Mouse (Mus musculus): ENCODE data around the gene Chad. TPM values are rescaled to one million over a fixed set of nuclear protein-coding genes. Genes with fewer than 3 reads are reported as not detected.
A peak's percentile ranks its signal among the peaks of the same experiment; 100 is the strongest.

Chad gene
- polyA plus RNA-seq, 1 experiment from 2014 or later: 80.8 TPM

GRCm38 (mm10) chr11:94538733-94539292 is 26.0 kb upstream of the Chad start:
- no peak overlapping the region for H3K4me3 ChIP-seq (ENCODE audit: low read depth, low read length)
- H3K4me2 ChIP-seq (replicated peaks; ENCODE audit: low read depth): no peak overlapping the region
- no peaks in the 10 kb centered on the region for H3K27me3 ChIP-seq (ENCODE audit: control insufficient read depth, insufficient read depth, low read length)
- ATAC-seq (ENCODE audit: low FRiP score, low TSS enrichment) (peak; percentile 90), DNase-seq (ENCODE audit: low spot score) (peak; percentile 80)
- no peak overlapping the region for H3K9ac ChIP-seq (ENCODE audit: low read length)
- H3K4me1 ChIP-seq (replicated peaks; ENCODE audit: control insufficient read depth, insufficient read depth): no peaks in the 10 kb centered on the region
- 44% methylated on average over 8 of the region's 8 CpGs for WGBS
- TF ChIP-seq CTCF (IDR thresholded peaks at IDR 0.05; ENCODE audit: low read depth): no peak
- peak; percentile 15 for TF ChIP-seq EP300 (optimal IDR thresholded peaks at IDR 0.05)
- H3K27ac ChIP-seq (replicated peaks): peak overlapping the region; percentile 79
- H3K9me3 ChIP-seq (ENCODE audit: control insufficient read depth, low read length): no peaks in the 10 kb centered on the region
- no peaks in the 10 kb centered on the region for H3K36me3 ChIP-seq (ENCODE audit: control insufficient read depth, insufficient read depth, low read length)

GRCm38 (mm10) chr11:94539761-94540160 is 25.1 kb upstream of the Chad start:
- no peak for DNase-seq (ENCODE audit: low spot score)
- Histone ChIP-seq H3K4me3 (ENCODE audit: low read depth, low read length) (no peak overlapping the region), H3K4me1 (replicated peaks; ENCODE audit: control insufficient read depth, insufficient read depth) (no peaks in the 10 kb centered on the region), H3K27ac (replicated peaks) (no peak overlapping the region), H3K4me2 (replicated peaks; ENCODE audit: low read depth) (no peak overlapping the region), H3K9me3 (ENCODE audit: control insufficient read depth, low read length) (no peaks in the 10 kb centered on the region), H3K9ac (ENCODE audit: low read length) (no peak overlapping the region), H3K36me3 (ENCODE audit: control insufficient read depth, insufficient read depth, low read length) (no peaks in the 10 kb centered on the region), H3K27me3 (ENCODE audit: control insufficient read depth, insufficient read depth, low read length) (no peaks in the 10 kb centered on the region)
- WGBS: 67% methylated on average over 7 of the region's 7 CpGs
- TF ChIP-seq EP300 (optimal IDR thresholded peaks at IDR 0.05) (no peak), CTCF (IDR thresholded peaks at IDR 0.05; ENCODE audit: low read depth) (no peak)
- ATAC-seq (ENCODE audit: low FRiP score, low TSS enrichment): no peak

- H3K27me3 ChIP-seq (ENCODE audit: control insufficient read depth, insufficient read depth, low read length): no peaks in the 10 kb centered on the region
- ATAC-seq (ENCODE audit: low FRiP score, low TSS enrichment) (no peak), DNase-seq (ENCODE audit: low spot score) (no peak)
- H3K4me1 ChIP-seq (replicated peaks; ENCODE audit: control insufficient read depth, insufficient read depth): no peaks in the 10 kb centered on the region
- WGBS: 93% methylated on average over 4 of the region's 4 CpGs
- no peak overlapping the region for H3K27ac ChIP-seq (replicated peaks)
- no peaks in the 10 kb centered on the region for H3K9me3 ChIP-seq (ENCODE audit: control insufficient read depth, low read length)
- TF ChIP-seq EP300 (optimal IDR thresholded peaks at IDR 0.05) (no peak), CTCF (IDR thresholded peaks at IDR 0.05; ENCODE audit: low read depth) (no peak)
- H3K9ac ChIP-seq (ENCODE audit: low read length): no peak overlapping the region
- H3K36me3 ChIP-seq (ENCODE audit: control insufficient read depth, insufficient read depth, low read length): no peaks in the 10 kb centered on the region
- H3K4me2 ChIP-seq (replicated peaks; ENCODE audit: low read depth): no peak overlapping the region
- no peak overlapping the region for H3K4me3 ChIP-seq (ENCODE audit: low read depth, low read length)
Measured at GRCm38 (mm10) chr11:94542400-94542799, 22.4 kb upstream of the Chad start.

- WGBS: 91% methylated on average over 12 of the region's 12 CpGs
- no peak for TF ChIP-seq EP300 (optimal IDR thresholded peaks at IDR 0.05)
- H3K27me3 ChIP-seq (ENCODE audit: control insufficient read depth, insufficient read depth, low read length): no peaks in the 10 kb centered on the region
- H3K4me1 ChIP-seq (replicated peaks; ENCODE audit: control insufficient read depth, insufficient read depth): peaks cover 4% of the 10 kb centered on the region; the same call in 1 of the 2 replicates
- H3K9ac ChIP-seq (ENCODE audit: low read length): no peak overlapping the region
- DNase-seq (ENCODE audit: low spot score) (no peak), ATAC-seq (ENCODE audit: low FRiP score, low TSS enrichment) (no peak)
- H3K4me2 ChIP-seq (replicated peaks; ENCODE audit: low read depth): peak overlapping the region; percentile 33; the same call in 1 of the 2 replicates
- no peak overlapping the region for H3K4me3 ChIP-seq (ENCODE audit: low read depth, low read length)
- no peaks in the 10 kb centered on the region for H3K36me3 ChIP-seq (ENCODE audit: control insufficient read depth, insufficient read depth, low read length)
- H3K9me3 ChIP-seq (ENCODE audit: control insufficient read depth, low read length): no peaks in the 10 kb centered on the region
- H3K27ac ChIP-seq (replicated peaks): peak overlapping the region; percentile 20; the same call in 1 of the 2 replicates
Measured at GRCm38 (mm10) chr11:94543344-94543743, 21.5 kb upstream of the Chad start.

GRCm38 (mm10) chr11:94543932-94544331 is 20.9 kb upstream of the Chad start:
- 15% methylated on average over 9 of the region's 9 CpGs for WGBS
- H3K9ac ChIP-seq (ENCODE audit: low read length): no peak overlapping the region
- peaks cover 5% of the 10 kb centered on the region; the same call in 1 of the 2 replicates for H3K4me1 ChIP-seq (replicated peaks; ENCODE audit: control insufficient read depth, insufficient read depth)
- no peak overlapping the region for H3K4me3 ChIP-seq (ENCODE audit: low read depth, low read length)
- ATAC-seq (ENCODE audit: low FRiP score, low TSS enrichment) (peak; percentile 80), DNase-seq (ENCODE audit: low spot score) (peak; percentile 95)
- TF ChIP-seq EP300 (optimal IDR thresholded peaks at IDR 0.05) (no peak), CTCF (IDR thresholded peaks at IDR 0.05; ENCODE audit: low read depth) (peak; percentile 98)
- H3K27me3 ChIP-seq (ENCODE audit: control insufficient read depth, insufficient read depth, low read length): no peaks in the 10 kb centered on the region
- H3K4me2 ChIP-seq (replicated peaks; ENCODE audit: low read depth): peak overlapping the region; percentile 33
- H3K9me3 ChIP-seq (ENCODE audit: control insufficient read depth, low read length): no peaks in the 10 kb centered on the region
- no peaks in the 10 kb centered on the region for H3K36me3 ChIP-seq (ENCODE audit: control insufficient read depth, insufficient read depth, low read length)
- peak overlapping the region; percentile 20; the same call in 1 of the 2 replicates for H3K27ac ChIP-seq (replicated peaks)

GRCm38 (mm10) chr11:94544422-94544821 is 20.4 kb upstream of the Chad start:
- Histone ChIP-seq H3K27me3 (ENCODE audit: control insufficient read depth, insufficient read depth, low read length) (no peaks in the 10 kb centered on the region), H3K9me3 (ENCODE audit: control insufficient read depth, low read length) (no peaks in the 10 kb centered on the region), H3K4me1 (replicated peaks; ENCODE audit: control insufficient read depth, insufficient read depth) (peaks cover 5% of the 10 kb centered on the region), H3K36me3 (ENCODE audit: control insufficient read depth, insufficient read depth, low read length) (no peaks in the 10 kb centered on the region), H3K4me3 (ENCODE audit: low read depth, low read length) (no peak overlapping the region), H3K4me2 (replicated peaks; ENCODE audit: low read depth) (peak overlapping the region; percentile 27; the same call in 1 of the 2 replicates), H3K27ac (replicated peaks) (no peak overlapping the region), H3K9ac (ENCODE audit: low read length) (no peak overlapping the region)
- WGBS: 53% methylated on average over 18 of the region's 18 CpGs
- ATAC-seq (ENCODE audit: low FRiP score, low TSS enrichment) (no peak), DNase-seq (ENCODE audit: low spot score) (no peak)
- no peak for TF ChIP-seq CTCF (IDR thresholded peaks at IDR 0.05; ENCODE audit: low read depth)
- no peak for TF ChIP-seq EP300 (optimal IDR thresholded peaks at IDR 0.05)
